Mouse (Mus musculus): ENCODE results near the gene Dennd1a.

The Dennd1a gene

GRCm38 (mm10) chr2:37799137-37799536, 488.1 kb downstream of the Dennd1a start:
- DNase-seq, result no peak

GRCm38 (mm10) chr2:37797046-37797445, 490.1 kb downstream of the Dennd1a start:
- no peak for DNase-seq

- DNase-seq, result no peak
Observed at GRCm38 (mm10) chr2:37796021-37796420, 491.2 kb downstream of the Dennd1a start.

- DNase-seq, result no peak
Observed at GRCm38 (mm10) chr2:37791340-37791739, 495.9 kb downstream of the Dennd1a start.

GRCm38 (mm10) chr2:37790738-37791137, 496.5 kb downstream of the Dennd1a start:
- DNase-seq, result no peak

GRCm38 (mm10) chr2:37789995-37790394, 497.2 kb downstream of the Dennd1a start:
- no peak for DNase-seq

- no peak for DNase-seq
Observed at GRCm38 (mm10) chr2:37789029-37789428, 498.2 kb downstream of the Dennd1a start.

GRCm38 (mm10) chr2:37788176-37788962, 498.8 kb downstream of the Dennd1a start:
- no peak for DNase-seq

- no peak for DNase-seq
Observed at GRCm38 (mm10) chr2:37786461-37786860, 500.7 kb downstream of the Dennd1a start.

GRCm38 (mm10) chr2:37784473-37784872, 502.7 kb downstream of the Dennd1a start:
- DNase-seq, result no peak

- DNase-seq, result no peak
Observed at GRCm38 (mm10) chr2:37782002-37782401, 505.2 kb downstream of the Dennd1a start.

GRCm38 (mm10) chr2:37781421-37781820, 505.8 kb downstream of the Dennd1a start:
- DNase-seq, result no peak

GRCm38 (mm10) chr2:37780270-37780929, 506.8 kb downstream of the Dennd1a start:
- DNase-seq, result no peak

GRCm38 (mm10) chr2:37777958-37778720, 509.1 kb downstream of the Dennd1a start:
- DNase-seq, result no peak

GRCm38 (mm10) chr2:37776611-37777411, 510.4 kb downstream of the Dennd1a start:
- DNase-seq, result no peak

- DNase-seq, result no peak
Observed at GRCm38 (mm10) chr2:37776016-37776415, 511.2 kb downstream of the Dennd1a start, which contains the start of gene Crb2. TSS of gene Crb2 (plus strand) at chr2:37776249.

- no peak for DNase-seq
Observed at GRCm38 (mm10) chr2:37774571-37774970, 512.6 kb downstream of the Dennd1a start.

GRCm38 (mm10) chr2:37771618-37772285, 515.4 kb downstream of the Dennd1a start:
- DNase-seq, result peak; percentile 64 to 78

GRCm38 (mm10) chr2:37769793-37770192, 517.4 kb downstream of the Dennd1a start:
- DNase-seq, result no peak

- no peak for DNase-seq
Observed at GRCm38 (mm10) chr2:37768903-37769302, 518.3 kb downstream of the Dennd1a start.

GRCm38 (mm10) chr2:37767739-37768138, 519.5 kb downstream of the Dennd1a start:
- DNase-seq, result no peak

- no peak for DNase-seq
Observed at GRCm38 (mm10) chr2:37767080-37767547, 520.1 kb downstream of the Dennd1a start.
